Mouse (Mus musculus) A20 (cell line): ENCODE measurements at regions not wholly inside any gene's neighbourhood (a gene's known extent, or its start where the extent isn't known, plus 50 kb on each side); places are given as distances from the start of the nearest gene placed in this dataset.

Source experiments
- DNase-seq: peaks from one replicate; pipeline ENCODE4 v3.0.0-alpha.2; 2011; ENCODE audit warnings: low read depth, low spot score

- no peak for DNase-seq
These were observed 287.0 kb downstream of the Tns3 start for GRCm38 (mm10) chr11:8377301-8377700.

GRCm38 (mm10) chr11:8365545-8365944 is 298.8 kb downstream of the Tns3 start:
- DNase-seq: no peak

- no peak for DNase-seq
These were observed 299.5 kb downstream of the Tns3 start for GRCm38 (mm10) chr11:8364703-8365433.

- DNase-seq: no peak
These were observed 319.4 kb downstream of the Tns3 start for GRCm38 (mm10) chr11:8344938-8345337.

GRCm38 (mm10) chr11:8302347-8303188 is 361.8 kb downstream of the Tns3 start:
- DNase-seq: peak; percentile 18

- DNase-seq: no peak
These were observed 366.9 kb downstream of the Tns3 start for GRCm38 (mm10) chr11:8297462-8297861.

GRCm38 (mm10) chr11:8293322-8294014 is 370.9 kb downstream of the Tns3 start:
- no peak for DNase-seq

- DNase-seq: no peak
These were observed 379.1 kb downstream of the Tns3 start for GRCm38 (mm10) chr11:8285271-8285670.

GRCm38 (mm10) chr11:8275203-8275602 is 389.1 kb downstream of the Tns3 start:
- no peak for DNase-seq

- no peak for DNase-seq
These were observed 395.2 kb downstream of the Tns3 start for GRCm38 (mm10) chr11:8269171-8269570.

- DNase-seq: no peak
These were observed 410.3 kb downstream of the Tns3 start for GRCm38 (mm10) chr11:8254036-8254435.

GRCm38 (mm10) chr11:8251360-8251759 is 413.0 kb downstream of the Tns3 start:
- no peak for DNase-seq

GRCm38 (mm10) chr11:8249468-8249867 is 414.9 kb downstream of the Tns3 start:
- no peak for DNase-seq

GRCm38 (mm10) chr11:8247535-8247934 is 416.8 kb downstream of the Tns3 start:
- DNase-seq: no peak

GRCm38 (mm10) chr11:8247024-8247423 is 417.3 kb downstream of the Tns3 start:
- no peak for DNase-seq

GRCm38 (mm10) chr11:8245408-8246003 is 418.8 kb downstream of the Tns3 start:
- DNase-seq: peak; percentile 7

GRCm38 (mm10) chr11:8238498-8238897 is 425.8 kb downstream of the Tns3 start:
- no peak for DNase-seq

- no peak for DNase-seq
These were observed 426.8 kb downstream of the Tns3 start for GRCm38 (mm10) chr11:8237556-8237955.

GRCm38 (mm10) chr11:8236056-8236455 is 428.3 kb downstream of the Tns3 start:
- DNase-seq: no peak

GRCm38 (mm10) chr11:8232636-8233189 is 431.6 kb downstream of the Tns3 start:
- DNase-seq: no peak

- no peak for DNase-seq
These were observed 434.5 kb downstream of the Tns3 start for GRCm38 (mm10) chr11:8229787-8230186.
